Mouse (Mus musculus) heart, embryonic 12.5 days (tissue): Measurements from ENCODE around the gene Nup107. TPM values are rescaled to one million over a fixed set of nuclear protein-coding genes. Genes with fewer than 3 reads are reported as not detected.
"Not testable (repeated sequence)": the region's sequence is repeated elsewhere in the genome, so short reads cannot be mapped to it uniquely, and the experiment has no call there.

ENCODE experiments used
- ATAC-seq: fragments of 200-750 bp; cut with Nextera tagmentation; 2 replicates; pipeline ENCODE4 v1.8.0; 2017; ENCODE audit warnings: moderate TSS enrichment, moderate library complexity; ENCODE audit not compliant: insufficient number of reproducible peaks, low FRiP score
- H3K27ac ChIP-seq: fragments of 300-500 bp; sonication (generic); 2 replicates; pipeline ENCODE4 v1.5.1; 2016; ENCODE audit warnings: mild to moderate bottlenecking, moderate library complexity; ENCODE audit not compliant: poor library complexity, severe bottlenecking
- H3K27me3 ChIP-seq: fragments of 300-500 bp; sonication (generic); replicated peaks from 2 replicates; pipeline ENCODE4 v1.6.1; 2016; ENCODE audit warnings: mild to moderate bottlenecking, moderate library complexity
- H3K36me3 ChIP-seq: fragments of 300-500 bp; sonication (generic); 2 replicates; pipeline ENCODE4 v1.6.1; 2016; ENCODE audit warnings: mild to moderate bottlenecking, moderate library complexity
- H3K4me1 ChIP-seq: fragments of 300-500 bp; sonication (generic); replicated peaks from 2 replicates; pipeline ENCODE4 v1.6.1; 2016; ENCODE audit warnings: mild to moderate bottlenecking
- H3K4me2 ChIP-seq: fragments of 300-500 bp; sonication (generic); 2 replicates; pipeline ENCODE4 v1.6.1; 2016; ENCODE audit warnings: mild to moderate bottlenecking, moderate library complexity
- H3K4me3 ChIP-seq: fragments of 300-500 bp; sonication (generic); 2 replicates; pipeline ENCODE4 v1.5.1; 2016; ENCODE audit warnings: mild to moderate bottlenecking
- H3K9ac ChIP-seq: fragments of 300-500 bp; sonication (generic); 2 replicates; pipeline ENCODE4 v1.6.1; 2016; ENCODE audit warnings: mild to moderate bottlenecking, moderate library complexity
- H3K9me3 ChIP-seq: fragments of 300-500 bp; sonication (generic); replicated peaks from 2 replicates; pipeline ENCODE4 v1.6.1; 2016; ENCODE audit warnings: mild to moderate bottlenecking, moderate library complexity
- WGBS: fragments of 180-500 bp; shearing (Covaris S2); methylation state at CpG from one replicate; pipeline ENCODE4 v1.1.7; 2016; 5-methylcytosine and 5-hydroxymethylcytosine counted together
- polyA plus RNA-seq: library from polyadenylated mRNA; unstranded; fragments of >200 nt; fragmentation: Nextera tagmentation; extraction: Ambion mirVana; gene quantifications from 2 replicates; pipeline ENCODE4 v1.2.1, GENCODE M21; 2016

The Nup107 gene
- polyA plus RNA-seq, 1 experiment from 2014 or later: 72.0 TPM

GRCm38 (mm10) chr10:117748276-117749049, 44.0 kb downstream of the Nup107 start:
- H3K9me3 ChIP-seq: peaks cover 4% of the 10 kb centered on the region; the same call in 1 of the 2 replicates
- no peak overlapping the region for H3K27ac ChIP-seq
- no peak for ATAC-seq
- no peak overlapping the region for H3K4me2 ChIP-seq
- H3K27me3 ChIP-seq: no peaks in the 10 kb centered on the region
- peaks cover 17% of the 10 kb centered on the region; the same call in 1 of the 2 replicates for H3K4me1 ChIP-seq
- no peak overlapping the region for H3K4me3 ChIP-seq
- H3K36me3 ChIP-seq: peaks cover 41% of the 10 kb centered on the region
- WGBS: 86% methylated on average over 10 of the region's 10 CpGs
- H3K9ac ChIP-seq: no peak overlapping the region

GRCm38 (mm10) chr10:117747711-117748110, 44.8 kb downstream of the Nup107 start:
- WGBS: 88% methylated on average over 7 of the region's 7 CpGs
- H3K36me3 ChIP-seq: peaks cover 37% of the 10 kb centered on the region
- no peak overlapping the region for H3K27ac ChIP-seq
- H3K27me3 ChIP-seq: no peaks in the 10 kb centered on the region
- H3K4me2 ChIP-seq: no peak overlapping the region
- H3K4me1 ChIP-seq: peaks cover 17% of the 10 kb centered on the region; the same call in 1 of the 2 replicates
- H3K9me3 ChIP-seq: peaks cover 4% of the 10 kb centered on the region; the same call in 1 of the 2 replicates
- no peak overlapping the region for H3K4me3 ChIP-seq
- no peak for ATAC-seq
- H3K9ac ChIP-seq: no peak overlapping the region

GRCm38 (mm10) chr10:117746297-117746883, 46.1 kb downstream of the Nup107 start, which contains the start of gene Slc35e3:
TSS of gene Slc35e3 (minus strand) at chr10:117746365.
- Histone ChIP-seq H3K9ac (peak within 1 kb of the TSS; percentile 61), H3K4me1 (peaks cover 27% of the 10 kb centered on the region), H3K9me3 (peaks cover 4% of the 10 kb centered on the region; the same call in 1 of the 2 replicates), H3K36me3 (peaks cover 26% of the 10 kb centered on the region), H3K4me3 (peak within 1 kb of the TSS; percentile 58), H3K4me2 (peak within 1 kb of the TSS; percentile 76), H3K27ac (peak within 1 kb of the TSS; percentile 54; the same call in 1 of the 2 replicates), H3K27me3 (no peaks in the 10 kb centered on the region)
- ATAC-seq: peak; percentile 98
- 12% methylated on average over 46 of the region's 46 CpGs for WGBS

GRCm38 (mm10) chr10:117745570-117746296, 46.8 kb downstream of the Nup107 start:
- Histone ChIP-seq H3K4me2 (peak overlapping the region; percentile 76), H3K4me3 (peak overlapping the region; percentile 58), H3K4me1 (peaks cover 27% of the 10 kb centered on the region), H3K9ac (peak overlapping the region; percentile 61), H3K36me3 (peaks cover 20% of the 10 kb centered on the region)
- WGBS: under 1% methylated on average over 21 of the region's 46 CpGs
- H3K27ac ChIP-seq, H3K27me3 ChIP-seq, H3K9me3 ChIP-seq: not testable (repeated sequence)
- ATAC-seq: peak; percentile 22

GRCm38 (mm10) chr10:117743917-117744316, 48.6 kb downstream of the Nup107 start:
- ATAC-seq: no peak
- Histone ChIP-seq H3K9me3 (no peaks in the 10 kb centered on the region), H3K4me3 (no peak overlapping the region), H3K27ac (peak overlapping the region; percentile 7; the same call in 1 of the 2 replicates), H3K36me3 (peaks cover 20% of the 10 kb centered on the region), H3K4me2 (peak overlapping the region; percentile 76), H3K27me3 (no peaks in the 10 kb centered on the region), H3K9ac (no peak overlapping the region), H3K4me1 (peaks cover 27% of the 10 kb centered on the region)
- 73% methylated on average over 4 of the region's 4 CpGs for WGBS

- Histone ChIP-seq H3K36me3 (peaks cover 23% of the 10 kb centered on the region), H3K4me3 (no peak overlapping the region), H3K27me3 (no peaks in the 10 kb centered on the region), H3K4me2 (no peak overlapping the region), H3K27ac (no peak overlapping the region), H3K9ac (no peak overlapping the region), H3K4me1 (peaks cover 30% of the 10 kb centered on the region), H3K9me3 (no peaks in the 10 kb centered on the region)
- no peak for ATAC-seq
- WGBS: 75% methylated on average over 2 of the region's 2 CpGs
Observed at GRCm38 (mm10) chr10:117743182-117743581, 49.3 kb downstream of the Nup107 start.

- peaks cover 30% of the 10 kb centered on the region for H3K4me1 ChIP-seq
- H3K9ac ChIP-seq: no peak overlapping the region
- no peak overlapping the region for H3K27ac ChIP-seq
- WGBS: 85% methylated on average over 4 of the region's 4 CpGs
- H3K4me3 ChIP-seq: no peak overlapping the region
- H3K9me3 ChIP-seq: no peaks in the 10 kb centered on the region
- no peak overlapping the region for H3K4me2 ChIP-seq
- ATAC-seq: no peak
- H3K27me3 ChIP-seq: no peaks in the 10 kb centered on the region
- H3K36me3 ChIP-seq: peaks cover 28% of the 10 kb centered on the region
Observed at GRCm38 (mm10) chr10:117742618-117743017, 49.9 kb downstream of the Nup107 start.

- Histone ChIP-seq H3K4me3 (no peak overlapping the region), H3K4me1 (peaks cover 30% of the 10 kb centered on the region), H3K27me3 (no peaks in the 10 kb centered on the region), H3K9ac (no peak overlapping the region), H3K27ac (no peak overlapping the region; the same call in 1 of the 2 replicates), H3K4me2 (no peak overlapping the region), H3K9me3 (no peaks in the 10 kb centered on the region), H3K36me3 (peaks cover 34% of the 10 kb centered on the region)
- no peak for ATAC-seq
- WGBS: 74% methylated on average over 15 of the region's 15 CpGs
Observed at GRCm38 (mm10) chr10:117741698-117742475, 50.6 kb downstream of the Nup107 start.

GRCm38 (mm10) chr10:117740921-117741320, 51.6 kb downstream of the Nup107 start:
- Histone ChIP-seq H3K4me1 (peaks cover 30% of the 10 kb centered on the region), H3K4me3 (no peak overlapping the region), H3K9ac (no peak overlapping the region), H3K27ac (no peak overlapping the region), H3K36me3 (peaks cover 44% of the 10 kb centered on the region), H3K4me2 (no peak overlapping the region), H3K27me3 (no peaks in the 10 kb centered on the region), H3K9me3 (no peaks in the 10 kb centered on the region)
- 80% methylated on average over 9 of the region's 9 CpGs for WGBS
- ATAC-seq: no peak

- no peaks in the 10 kb centered on the region for H3K9me3 ChIP-seq
- H3K4me2 ChIP-seq: no peak overlapping the region
- H3K4me3 ChIP-seq: no peak overlapping the region
- H3K36me3 ChIP-seq: peaks cover 44% of the 10 kb centered on the region
- no peak overlapping the region for H3K27ac ChIP-seq
- ATAC-seq: no peak
- no peak overlapping the region for H3K9ac ChIP-seq
- WGBS: 93% methylated on average over 10 of the region's 10 CpGs
- H3K27me3 ChIP-seq: no peaks in the 10 kb centered on the region
- peaks cover 28% of the 10 kb centered on the region for H3K4me1 ChIP-seq
Observed at GRCm38 (mm10) chr10:117740171-117740570, 52.3 kb downstream of the Nup107 start.
